Mouse (Mus musculus) gastrocnemius, adult 2 months (tissue): ENCODE measurements around the gene Gm973. TPM values are rescaled to one million over a fixed set of nuclear protein-coding genes. Genes with fewer than 3 reads are reported as not detected.
A peak's percentile ranks its signal among the peaks of the same experiment; 100 is the strongest.

Source experiments
- DNase-seq: peaks from one replicate; pipeline ENCODE4 v3.0.0; 2022
- H3K27ac ChIP-seq: fragments of 200-600 bp; 2 replicates; pipeline ENCODE4 v1.8.1; 2022; ENCODE audit warnings: mild to moderate bottlenecking
- H3K4me3 ChIP-seq: fragments of 200-600 bp; 2 replicates; pipeline ENCODE4 v1.8.1; 2022; ENCODE audit warnings: mild to moderate bottlenecking, moderate library complexity
- CTCF ChIP-seq: fragments of 200-600 bp; IDR thresholded peaks from 2 replicates; pipeline ENCODE4 v1.8.1; 2022; ENCODE audit warnings: antibody characterized with exemption, mild to moderate bottlenecking, moderate library complexity
- intact Hi-C: fragments of 180-260 bp; cut with DNase I; formaldehyde crosslinking; loops from one replicate; pipeline ENCODE4 v1.15.1; 2025
- long read RNA-seq, 2 experiments: library from polyadenylated mRNA; stranded (forward); transcript quantifications; one replicate each; pipeline ENCODE4 v2.0.0; 2021
- total RNA-seq, 2 experiments: library from RNA; stranded (reverse); gene quantifications; 2 replicates each; pipeline ENCODE4 v1.2.3; 2021

Gm973 gene
- 1 to 10 TPM in 1 of 2 experiments, under 1 TPM in 1; 0.75 to 1.7 TPM for total RNA-seq
- long read RNA-seq, experiment 1, result 0 reads
- long read RNA-seq, experiment 2, partial matches to known transcripts, result 0 of 1 reads
- long read RNA-seq, experiment 2, other reads (novel, unspliced or antisense), result 1 of 1 reads

- H3K4me3 ChIP-seq, result peak within 1 kb of the TSS; percentile 70
- intact Hi-C loops, result loop anchor here (5.0 kb wide), 1 partner anchor 66 kb away; no protein-coding TSS in a partner anchor
- H3K27ac ChIP-seq, result peak within 1 kb of the TSS; percentile 85
- TF ChIP-seq CTCF, result no peak
- DNase-seq, result peak; percentile 69
Observed at GRCm38 (mm10) chr1:59516026-59516917, at the start of gene Gm973. Gene Gm973 (plus strand): TSS chr1:59516264.

DNA sequence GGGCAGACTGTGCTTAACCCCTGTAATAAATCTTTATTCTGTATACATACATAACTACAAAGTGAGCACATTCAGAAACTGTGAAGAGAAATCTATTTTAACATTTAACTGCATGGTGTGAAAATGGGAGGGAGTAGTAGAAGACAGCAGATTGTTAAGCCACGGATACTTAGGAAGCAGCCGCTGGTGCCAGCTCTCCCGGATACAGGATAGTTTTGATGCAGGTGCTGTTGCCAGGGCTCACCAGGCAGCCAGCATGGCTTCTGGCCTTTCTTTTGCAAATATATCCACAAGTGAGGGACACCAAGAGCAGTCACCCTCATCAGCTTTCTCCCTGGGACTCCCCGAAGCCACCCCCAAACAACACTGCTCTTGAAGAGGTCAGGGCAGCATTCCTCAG, 46.9 kb upstream of the Gm973 start:
- H3K27ac ChIP-seq, result no peak overlapping the region
- DNase-seq, result no peak

DNA sequence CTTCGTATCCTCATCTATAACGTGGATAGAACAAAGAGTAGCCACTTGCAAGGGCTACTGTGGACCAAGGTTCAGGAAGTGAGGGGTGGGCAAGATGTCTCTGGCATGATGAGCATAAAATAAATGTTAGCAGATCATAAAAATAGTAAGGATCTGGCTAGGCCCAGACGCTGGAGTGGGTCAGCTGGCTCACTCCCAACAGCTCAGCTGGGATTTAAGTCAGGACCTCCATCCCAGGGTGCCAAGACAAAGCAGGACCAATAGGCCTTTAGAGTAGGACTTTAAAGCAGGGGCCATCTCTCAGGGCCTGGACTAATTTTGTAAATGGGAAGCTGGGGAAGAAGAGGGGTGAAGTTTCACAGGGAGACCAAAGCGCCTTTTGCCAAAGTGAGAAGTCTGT, 45.3 kb upstream of the Gm973 start:
- TF ChIP-seq CTCF, result no peak
- H3K27ac ChIP-seq, result no peak overlapping the region; the same call in 1 of the 2 replicates
- DNase-seq, result no peak
- H3K4me3 ChIP-seq, result no peak overlapping the region
- intact Hi-C loops, result no loop called here

More for the DNA sequence above, 46.9 kb upstream of the Gm973 start:
- intact Hi-C loops, result no loop called here
- no peak overlapping the region for H3K4me3 ChIP-seq
- no peak for TF ChIP-seq CTCF

GRCm38 (mm10) chr1:59472368-59473180, 43.5 kb upstream of the Gm973 start:
- no peak for TF ChIP-seq CTCF
- Histone ChIP-seq H3K4me3 (no peak overlapping the region), H3K27ac (no peak overlapping the region; the same call in 1 of the 2 replicates)
- no peak for DNase-seq
- intact Hi-C loops, result no loop called here

DNA sequence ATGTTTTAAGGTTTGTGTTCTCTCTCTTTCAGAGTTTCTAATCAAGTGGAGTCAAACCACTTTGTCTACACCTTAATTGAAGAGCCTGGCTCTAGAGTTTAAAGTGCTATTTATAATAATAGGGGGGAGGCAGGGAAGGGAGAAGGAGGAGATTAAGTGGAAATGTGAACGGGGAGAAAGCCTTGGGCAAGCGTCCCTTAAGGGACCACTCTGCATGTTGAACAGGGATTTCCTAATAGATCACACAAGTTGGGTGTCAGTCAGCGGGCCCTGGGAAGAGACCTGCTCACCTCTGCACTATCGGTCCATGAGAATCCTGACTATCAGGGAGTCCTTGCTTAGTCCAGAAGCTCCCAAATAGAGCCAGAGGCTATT, 42.9 kb upstream of the Gm973 start:
- no peak overlapping the region for H3K27ac ChIP-seq
- no peak for TF ChIP-seq CTCF
- no peak for DNase-seq
- intact Hi-C loops, result no loop called here
- no peak overlapping the region for H3K4me3 ChIP-seq

DNA sequence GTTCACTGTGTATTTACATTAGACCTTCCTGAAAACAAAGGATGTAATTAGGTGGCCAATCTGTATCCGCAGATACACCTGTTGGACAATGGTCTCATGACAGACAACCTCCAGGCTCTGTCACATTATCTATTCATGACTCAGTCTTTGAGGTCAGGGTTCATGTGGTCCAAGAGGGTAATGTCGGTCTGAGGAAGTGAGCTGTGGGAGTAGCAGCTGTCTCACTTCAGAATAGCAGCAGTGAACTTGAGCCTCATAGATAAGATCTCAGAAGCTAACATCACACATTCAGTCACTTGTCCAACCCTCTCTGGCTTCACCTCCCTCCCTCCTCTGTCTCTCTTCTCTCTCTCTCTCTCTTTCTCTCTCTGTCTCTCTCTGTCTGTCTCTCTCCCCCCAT, 40.4 kb upstream of the Gm973 start:
- Histone ChIP-seq H3K4me3 (no peak overlapping the region), H3K27ac (no peak overlapping the region)
- TF ChIP-seq CTCF, result no peak
- intact Hi-C loops, result loop anchor here (5.0 kb wide), 1 partner anchor 63 kb away; no protein-coding TSS in a partner anchor
- DNase-seq, result no peak

DNA sequence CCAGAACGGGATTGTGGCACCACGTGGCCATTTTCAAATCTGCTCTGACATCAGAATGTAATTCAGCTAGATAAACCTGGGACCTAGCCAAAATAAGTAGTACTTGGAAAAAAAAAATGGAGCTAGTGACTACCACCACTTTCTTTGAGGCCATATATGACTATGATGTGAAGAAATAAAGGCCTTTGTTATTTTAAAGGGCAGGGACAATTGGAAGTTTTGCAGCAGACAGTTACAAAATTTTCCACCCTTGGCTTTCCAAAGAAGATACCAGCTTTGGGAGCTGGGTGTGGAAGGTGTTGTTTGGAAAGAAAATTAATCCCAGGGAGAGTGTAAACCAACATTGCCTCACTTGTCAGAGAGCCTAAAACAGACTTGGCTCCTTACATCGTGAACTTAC, 37.2 kb upstream of the Gm973 start:
- H3K27ac ChIP-seq, result no peak overlapping the region
- DNase-seq, result no peak
- no peak for TF ChIP-seq CTCF
- intact Hi-C loops, result loop anchor here (5.0 kb wide), 1 partner anchor 67 kb away; no protein-coding TSS in a partner anchor
- no peak overlapping the region for H3K4me3 ChIP-seq

GRCm38 (mm10) chr1:59480821-59481455, 35.1 kb upstream of the Gm973 start:
- Histone ChIP-seq H3K4me3 (peak overlapping the region; percentile 95), H3K27ac (peak overlapping the region; percentile 94)
- DNase-seq, result no peak
- intact Hi-C loops, result loop anchor here (5.0 to 10.0 kb wide), 3 partner anchors 139 to 236 kb away; partner anchors contain the start of gene Nop58
- TF ChIP-seq CTCF, result no peak

GRCm38 (mm10) chr1:59481456-59482291, 34.4 kb upstream of the Gm973 start:
- H3K27ac ChIP-seq, result peak overlapping the region; percentile 94
- TF ChIP-seq CTCF, result peak; percentile 22; the same call in 1 of the 2 replicates
- intact Hi-C loops, result loop anchor here (2.0 to 10.0 kb wide), 6 partner anchors 27 to 237 kb away; partner anchors contain the start of gene Nop58
- H3K4me3 ChIP-seq, result peak overlapping the region; percentile 95
- DNase-seq, result peak; percentile 96

- Histone ChIP-seq H3K27ac (peak within 1 kb of the TSS; percentile 94), H3K4me3 (peak within 1 kb of the TSS; percentile 95)
- no peak for TF ChIP-seq CTCF
- DNase-seq, result peak; percentile 88
- intact Hi-C loops, result loop anchor here (2.0 to 10.0 kb wide), 6 partner anchors 26 to 238 kb away; partner anchors contain the start of gene Nop58
Observed at GRCm38 (mm10) chr1:59482331-59482695, 33.8 kb upstream of the Gm973 start, which contains the start of gene Fzd7. Gene Fzd7 (plus strand): TSS chr1:59482424.
